Mouse (Mus musculus) bone marrow macrophage, adult 2 months (primary cell): ENCODE data around the gene Adrb1. TPM values are rescaled to one million over a fixed set of nuclear protein-coding genes. Genes with fewer than 3 reads are reported as not detected.

Experiments used
- H3K27ac ChIP-seq: 2 replicates; pipeline ENCODE4 v1.5.1; 2012; ENCODE audit warnings: low read depth, low read length; ENCODE audit not compliant: insufficient read depth
- H3K4me1 ChIP-seq: 2 replicates; pipeline ENCODE4 v1.6.1; 2012; ENCODE audit warnings: low read length; ENCODE audit not compliant: control insufficient read depth, insufficient read depth
- H3K4me3 ChIP-seq: 2 replicates; pipeline ENCODE4 v1.5.1; 2012; ENCODE audit warnings: mild to moderate bottlenecking, low read length, moderate library complexity; ENCODE audit not compliant: insufficient read depth
- CTCF ChIP-seq: IDR thresholded peaks from 2 replicates; pipeline ENCODE4 v1.5.1; 2012; ENCODE audit warnings: low read depth, mild to moderate bottlenecking, low read length, moderate library complexity
- POLR2A ChIP-seq: IDR thresholded peaks from 2 replicates; pipeline ENCODE4 v1.6.1; 2012; ENCODE audit warnings: mild to moderate bottlenecking, low read depth, low read length, borderline replicate concordance
- polyA plus RNA-seq: library from polyadenylated mRNA; stranded (reverse); fragments of >200 nt; gene quantifications from 2 replicates; pipeline ENCODE4 v1.2.4, GENCODE M21; 2012; ENCODE audit not compliant: missing spikeins, insufficient read depth, insufficient read length

Gene Adrb1
- not detected in 2 replicates for polyA plus RNA-seq

DNA sequence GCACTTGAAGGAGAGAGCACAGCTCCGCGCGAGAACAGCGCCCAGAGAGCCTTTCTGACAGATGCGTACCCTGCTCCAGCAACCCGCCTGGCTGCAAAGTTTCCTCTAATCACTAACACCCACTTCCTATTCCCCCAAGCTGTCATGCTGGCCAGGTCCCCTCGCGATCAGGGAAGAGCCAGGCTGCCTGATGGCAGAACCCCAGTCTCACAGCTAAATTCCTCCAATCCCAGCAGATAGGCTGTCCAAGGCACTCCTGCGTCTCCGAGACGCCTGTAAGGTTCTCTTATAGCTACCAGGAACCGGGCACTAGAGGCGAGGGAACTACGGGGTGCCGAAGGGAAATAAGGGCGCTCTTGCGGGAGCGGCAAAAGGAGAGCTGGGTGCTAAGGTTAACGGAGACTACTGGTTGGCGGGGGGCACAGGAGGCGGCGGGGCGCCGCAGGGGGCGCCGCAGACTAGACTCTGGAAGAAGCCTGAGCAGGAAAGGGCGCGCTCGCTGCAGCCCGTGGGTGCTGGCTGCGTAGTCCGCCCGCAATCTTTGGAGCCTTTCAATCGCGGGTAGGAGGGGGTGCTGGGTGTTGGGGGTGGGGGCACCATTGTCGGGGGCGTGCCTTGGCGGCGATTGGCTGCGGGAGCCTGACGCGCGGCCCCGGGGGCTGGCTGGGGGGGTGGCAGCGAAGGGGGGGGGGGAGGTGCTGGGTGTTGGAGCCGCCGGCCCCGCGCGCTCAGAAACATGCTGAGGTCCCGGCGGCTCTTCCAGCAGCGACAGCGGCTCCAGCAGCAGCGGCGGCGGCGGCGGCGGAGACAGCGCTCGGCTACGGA, at the start of gene Adrb1:
Adrb1 (plus strand) TSS at position 813 of the 825 bp plus-strand sequence.
- TF ChIP-seq CTCF = no peak
- Histone ChIP-seq H3K4me3 (peak within 1 kb of the TSS; percentile 43; the same call in 1 of the 2 replicates), H3K27ac (no peak within 1 kb of the TSS), H3K4me1 (peaks cover 9% of the 10 kb centered on the region)

GRCm38 (mm10) chr19:56675690-56676089, 46.3 kb upstream of the Adrb1 start:
- no peak overlapping the region for H3K4me3 ChIP-seq
- H3K4me1 ChIP-seq = peaks cover 5% of the 10 kb centered on the region; the same call in 1 of the 2 replicates
- no peak overlapping the region for H3K27ac ChIP-seq
- TF ChIP-seq CTCF = no peak

DNA sequence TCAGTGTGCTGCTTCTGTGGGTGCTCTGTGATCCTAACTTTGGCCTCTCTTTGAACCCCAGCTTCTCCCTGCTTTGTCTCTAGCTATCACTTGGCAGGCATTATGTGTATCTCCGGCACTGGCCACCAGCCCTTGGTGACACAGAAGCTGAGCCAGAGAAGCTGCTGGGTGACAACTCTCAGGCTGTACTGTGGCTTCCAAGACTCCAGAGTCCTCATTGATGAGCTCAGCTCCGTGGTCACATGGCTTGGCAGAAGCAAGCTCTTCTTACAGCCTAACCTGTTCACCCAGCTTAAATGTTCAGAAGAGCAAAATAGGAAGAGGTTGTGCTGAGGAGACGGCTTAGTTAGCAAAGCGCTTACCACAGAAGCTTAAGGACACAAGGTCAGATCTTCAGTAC, 45.5 kb upstream of the Adrb1 start:
- peaks cover 5% of the 10 kb centered on the region; the same call in 1 of the 2 replicates for H3K4me1 ChIP-seq
- H3K27ac ChIP-seq = no peak overlapping the region
- TF ChIP-seq CTCF (no peak), POLR2A (no peak)
- no peak overlapping the region for H3K4me3 ChIP-seq

DNA sequence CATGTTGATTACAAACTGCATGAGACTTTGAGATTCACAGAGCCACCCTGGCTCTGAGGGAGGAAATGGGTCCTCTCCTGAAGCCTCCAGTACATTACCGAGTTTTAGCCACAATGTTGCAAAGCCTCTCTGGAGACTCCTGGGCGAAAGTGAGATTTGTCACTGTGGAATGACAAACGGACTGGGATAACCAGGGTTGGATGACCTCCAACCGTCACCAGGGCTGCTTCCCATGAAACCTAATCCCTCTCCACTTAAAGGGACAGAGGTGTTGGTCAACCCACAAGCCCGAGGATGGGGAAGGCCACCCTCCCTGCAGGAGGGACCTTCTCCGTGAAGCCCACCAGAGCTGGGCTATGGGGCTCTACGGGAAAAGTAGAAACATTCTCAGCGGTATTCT, 44.4 kb upstream of the Adrb1 start:
- no peak overlapping the region for H3K27ac ChIP-seq
- H3K4me3 ChIP-seq = no peak overlapping the region
- H3K4me1 ChIP-seq = peaks cover 5% of the 10 kb centered on the region; the same call in 1 of the 2 replicates
- TF ChIP-seq CTCF = no peak

- TF ChIP-seq CTCF (no peak), POLR2A (no peak)
- no peak overlapping the region for H3K4me3 ChIP-seq
- H3K27ac ChIP-seq = no peak overlapping the region
- H3K4me1 ChIP-seq = no peaks in the 10 kb centered on the region
Measured at GRCm38 (mm10) chr19:56678516-56678915, 43.5 kb upstream of the Adrb1 start.

DNA sequence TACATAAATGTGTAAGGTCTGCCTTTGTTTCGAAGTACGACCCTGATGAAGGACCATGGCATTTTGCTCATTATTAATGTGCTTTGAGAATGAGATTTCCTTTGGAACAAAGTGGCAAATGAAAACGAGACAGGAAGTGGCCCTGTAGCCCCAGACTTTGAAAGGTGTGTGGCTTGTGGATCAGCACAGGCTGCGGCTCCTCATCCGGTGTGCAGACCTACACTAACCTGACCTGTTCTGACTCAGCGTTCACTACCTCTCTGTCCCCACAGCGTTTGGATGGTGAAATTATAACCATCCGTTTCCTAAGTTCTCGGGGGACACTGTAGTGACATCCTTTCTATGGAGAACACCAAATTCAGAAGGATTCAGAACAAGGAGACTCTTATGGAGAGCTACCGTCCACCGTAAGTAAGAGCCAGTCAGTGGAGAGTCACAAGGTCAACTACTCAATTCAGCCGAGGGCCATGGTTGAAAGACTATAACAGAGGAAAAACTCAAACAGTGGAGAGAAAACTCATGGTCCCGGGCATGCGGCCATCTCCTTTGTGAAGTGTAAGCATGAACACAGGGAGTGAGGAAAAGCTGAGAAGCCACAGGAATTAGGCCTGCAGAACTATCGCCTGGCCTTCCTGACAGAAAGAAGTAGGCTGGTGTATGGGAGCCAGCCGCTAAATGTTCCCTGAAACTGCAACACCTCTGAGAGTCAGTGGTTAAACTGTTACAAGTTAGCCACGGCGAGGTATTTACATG, 42.6 kb upstream of the Adrb1 start:
- H3K4me1 ChIP-seq = no peaks in the 10 kb centered on the region
- TF ChIP-seq POLR2A (no peak), CTCF (no peak)
- no peak overlapping the region for H3K4me3 ChIP-seq
- H3K27ac ChIP-seq = no peak overlapping the region

DNA sequence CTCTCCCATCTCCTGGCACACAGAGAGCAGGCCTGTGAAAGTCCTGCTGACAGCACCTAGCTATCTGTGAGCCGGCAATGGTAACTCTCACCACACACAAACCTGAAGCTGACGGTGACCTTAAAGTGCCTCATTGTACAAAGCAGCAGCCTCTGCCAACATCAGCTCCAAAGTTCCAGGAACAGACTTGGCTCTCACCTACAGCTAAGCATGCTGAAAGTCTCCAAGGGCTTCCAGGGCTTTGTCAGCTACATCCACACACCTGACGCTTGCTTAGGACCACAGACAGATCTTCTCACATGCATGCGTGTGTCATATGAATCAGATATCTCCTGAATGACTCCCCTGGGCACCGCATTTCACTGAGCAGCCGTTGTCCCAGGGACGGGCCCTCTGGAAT, 42.0 kb upstream of the Adrb1 start:
- no peaks in the 10 kb centered on the region for H3K4me1 ChIP-seq

GRCm38 (mm10) chr19:56682297-56682696, 39.7 kb upstream of the Adrb1 start:
- no peak overlapping the region for H3K27ac ChIP-seq
- no peak overlapping the region for H3K4me3 ChIP-seq
- TF ChIP-seq POLR2A (no peak), CTCF (no peak)
- no peaks in the 10 kb centered on the region for H3K4me1 ChIP-seq

More for the DNA sequence above, 42.0 kb upstream of the Adrb1 start:
- Histone ChIP-seq H3K27ac (no peak overlapping the region), H3K4me3 (no peak overlapping the region)
- TF ChIP-seq CTCF = no peak
- TF ChIP-seq POLR2A = no peak

GRCm38 (mm10) chr19:56682843-56683242, 39.2 kb upstream of the Adrb1 start:
- no peak for TF ChIP-seq POLR2A
- TF ChIP-seq CTCF = no peak
- no peak overlapping the region for H3K27ac ChIP-seq
- H3K4me3 ChIP-seq = no peak overlapping the region
- H3K4me1 ChIP-seq = no peaks in the 10 kb centered on the region

DNA sequence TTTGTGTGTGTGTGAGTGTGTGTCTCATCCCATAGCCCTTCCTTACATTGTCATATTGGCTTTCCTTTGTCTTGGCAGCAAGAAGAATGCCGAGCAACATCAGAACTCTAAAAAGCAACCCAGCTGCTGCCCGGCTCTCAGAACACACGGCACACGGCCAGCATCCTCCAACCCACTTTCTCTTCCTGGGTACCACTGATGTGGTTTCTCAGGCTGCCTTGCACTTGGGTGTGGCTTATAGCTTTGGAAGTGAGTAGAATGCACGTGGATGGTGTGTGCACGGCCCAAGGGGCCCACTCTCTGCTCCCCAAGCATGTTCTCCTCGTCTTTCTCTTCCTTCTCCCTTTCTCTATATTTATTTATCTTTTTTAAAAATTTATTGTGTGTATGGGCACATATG, 36.5 kb upstream of the Adrb1 start:
- Histone ChIP-seq H3K27ac (no peak overlapping the region), H3K4me1 (no peaks in the 10 kb centered on the region), H3K4me3 (no peak overlapping the region)
- TF ChIP-seq POLR2A (no peak), CTCF (no peak)
